In genomic region chr17:87429431-87429830, GRCm38 (mm10) we compare ENCODE assay signal across 36 mouse cellular contexts. TPM values are rescaled to one million over a fixed set of nuclear protein-coding genes. Genes with fewer than 3 reads are reported as not detected.
"Had no signal": no experiment of that assay in that cellular context is flagged by ENCODE, and none has a peak within 500 bp of the region (broad histone marks: within the 10 kb centered on the region; RNA-seq: fewer than 3 reads in every experiment).

No protein-coding gene starts in this region.

- H3K4me2 ChIP-seq: heart, embryonic 11.5 days; heart, embryonic 13.5 days; heart, embryonic 15.5 days; hindbrain, embryonic 13.5 days; hindbrain, embryonic 15.5 days; kidney, embryonic 15.5 days; limb, embryonic 13.5 days; limb, embryonic 15.5 days had no signal

- H3K27ac ChIP-seq: heart, adult 2 months; heart, embryonic 13.5 days; heart, embryonic 15.5 days; hindbrain, embryonic 13.5 days; hindbrain, embryonic 15.5 days; hindbrain, postnatal 0 days; kidney, embryonic 15.5 days; kidney, postnatal 0 days; limb, embryonic 13.5 days; limb, embryonic 15.5 days had no signal

- H3K4me1 ChIP-seq: hindbrain, embryonic 13.5 days; hindbrain, embryonic 15.5 days; kidney, embryonic 15.5 days had no signal

- H3K27me3 ChIP-seq: heart, embryonic 13.5 days; heart, embryonic 15.5 days; hindbrain, embryonic 13.5 days; hindbrain, embryonic 15.5 days; kidney, embryonic 15.5 days; limb, embryonic 13.5 days; limb, embryonic 15.5 days had no signal

- H3K9me3 ChIP-seq: heart, embryonic 13.5 days; heart, embryonic 15.5 days; hindbrain, embryonic 13.5 days; hindbrain, embryonic 15.5 days; kidney, embryonic 15.5 days; limb, embryonic 13.5 days; limb, embryonic 15.5 days had no signal

- H3K4me3 ChIP-seq: heart, adult 2 months; heart, embryonic 13.5 days; heart, embryonic 15.5 days; hindbrain, embryonic 13.5 days; hindbrain, embryonic 15.5 days; kidney, embryonic 15.5 days; limb, embryonic 13.5 days; limb, embryonic 15.5 days had no signal

- H3K9ac ChIP-seq: heart, embryonic 13.5 days; heart, embryonic 15.5 days; hindbrain, embryonic 13.5 days; hindbrain, embryonic 15.5 days; kidney, embryonic 15.5 days; limb, embryonic 13.5 days; limb, embryonic 15.5 days had no signal

- DNase-seq: gastrocnemius, postnatal 14 days; gastrocnemius, postnatal 36 days; heart, adult 2 months; heart, postnatal 14 days; heart, postnatal 36 days; kidney, adult 11 months; kidney, adult 2 months; kidney, adult 9 months; kidney, postnatal 14 days; kidney, postnatal 36 days; layer of hippocampus, adult 9-11 months; layer of hippocampus, postnatal 36 days; left cerebral cortex, postnatal 4 days had no signal

- ATAC-seq: hindbrain, postnatal 0 days; intestine, embryonic 16.5 days had no signal

RNA-seq across cellular contexts. Expression of gene Stpg4, which starts 1.9 kb away (rescaled TPM):
- total RNA-seq: gastrocnemius, adult 18-20 months; gastrocnemius, adult 8-10 months; gastrocnemius, postnatal 14 days; gastrocnemius, postnatal 36 days; heart, adult 2 months; heart, postnatal 14 days; heart, postnatal 36 days; layer of hippocampus, adult 18-20 months; layer of hippocampus, adult 8-10 months; layer of hippocampus, postnatal 14 days; layer of hippocampus, postnatal 36 days; left cerebral cortex, adult 18-20 months; left cerebral cortex, adult 8-10 months; left cerebral cortex, postnatal 4 days; liver, adult 2 months had no signal
- polyA plus RNA-seq: heart, embryonic 11.5 days; heart, embryonic 15.5 days; heart, postnatal 0 days; hindbrain, embryonic 11.5 days; hindbrain, embryonic 13.5 days; hindbrain, embryonic 15.5 days; hindbrain, postnatal 0 days; intestine, embryonic 14.5 days; intestine, embryonic 16.5 days; kidney, adult 2 months; kidney, embryonic 15.5 days; kidney, postnatal 0 days; large intestine, adult 2 months; limb, embryonic 13.5 days; limb, embryonic 15.5 days; liver, adult 2 months had no signal
